Mouse (Mus musculus) heart, embryonic 14.5 days (tissue): ENCODE measurements around the gene Wnk4. TPM values are rescaled to one million over a fixed set of nuclear protein-coding genes. Genes with fewer than 3 reads are reported as not detected.

Source experiments
- ATAC-seq: fragments of 200-750 bp; cut with Nextera tagmentation; 2 replicates; pipeline ENCODE4 v1.8.0; 2017; ENCODE audit warnings: low read depth, moderate TSS enrichment; ENCODE audit not compliant: insufficient number of reproducible peaks, insufficient read depth, low FRiP score
- H3K27ac ChIP-seq, 2 experiments: fragments of 200-500 bp in 1 of 2; fragments of 300-500 bp in 1 of 2; sonication (generic) in 1 of 2; replicated peaks in 1 of 2; 2 replicates each; pipeline ENCODE4 v1.5.1; 2012 to 2014; ENCODE audit warnings: low read depth in 2 of 2, low read length in 2 of 2, control low read depth in 1 of 2, mild to moderate bottlenecking in 1 of 2, mixed read lengths in 1 of 2; ENCODE audit not compliant: control insufficient read depth in 1 of 2, insufficient read depth in 1 of 2
- H3K27me3 ChIP-seq: fragments of 300-500 bp; sonication (generic); 2 replicates; pipeline ENCODE4 v1.6.1; 2014; ENCODE audit warnings: mild to moderate bottlenecking, low read length, control low read depth; ENCODE audit not compliant: control insufficient read depth, insufficient read depth
- H3K36me3 ChIP-seq: fragments of 300-500 bp; sonication (generic); 2 replicates; pipeline ENCODE4 v1.6.1; 2014; ENCODE audit warnings: mild to moderate bottlenecking, control low read depth, low read length, mixed read lengths; ENCODE audit not compliant: control insufficient read depth, insufficient read depth
- H3K4me1 ChIP-seq, 2 experiments: fragments of 200-500 bp in 1 of 2; fragments of 300-500 bp in 1 of 2; sonication (generic) in 1 of 2; 2 replicates each; pipeline ENCODE4 v1.6.1; 2012 to 2014; ENCODE audit warnings: low read length in 2 of 2, control low read depth in 1 of 2, mixed read lengths in 1 of 2; ENCODE audit not compliant: control insufficient read depth in 2 of 2, insufficient read depth in 2 of 2
- H3K4me2 ChIP-seq: fragments of 300-500 bp; sonication (generic); 2 replicates; pipeline ENCODE4 v1.6.1; 2014; ENCODE audit warnings: mild to moderate bottlenecking, low read length
- H3K4me3 ChIP-seq, 2 experiments: fragments of 200-500 bp in 1 of 2; fragments of 300-500 bp in 1 of 2; sonication (generic) in 1 of 2; 2 replicates each; pipeline ENCODE4 v1.5.1; 2012 to 2014; ENCODE audit warnings: low read length in 2 of 2, mild to moderate bottlenecking in 2 of 2, control low read depth in 1 of 2, low read depth in 1 of 2, moderate library complexity in 1 of 2; ENCODE audit not compliant: control insufficient read depth in 1 of 2, insufficient read depth in 1 of 2
- H3K9ac ChIP-seq: fragments of 300-500 bp; sonication (generic); 2 replicates; pipeline ENCODE4 v1.6.1; 2014; ENCODE audit warnings: mild to moderate bottlenecking, low read length
- H3K9me3 ChIP-seq: fragments of 300-500 bp; sonication (generic); 2 replicates; pipeline ENCODE4 v1.6.1; 2016; ENCODE audit warnings: low read length, control low read depth; ENCODE audit not compliant: control insufficient read depth
- WGBS: fragments of 180-500 bp; shearing (Covaris S2); extraction: QIAGEN DNeasy Blood & Tissue Kit; methylation state at CpG from one replicate; pipeline ENCODE4 v1.1.7; 2014; 5-methylcytosine and 5-hydroxymethylcytosine counted together
- polyA plus RNA-seq: library from polyadenylated mRNA; unstranded; fragments of >200 nt; fragmentation: Nextera tagmentation; extraction: Ambion mirVana; gene quantifications from 2 replicates; pipeline ENCODE4 v1.2.1, GENCODE M21; 2014

The Wnk4 gene
- polyA plus RNA-seq, 1 experiment from 2014 or later, result 9.5 TPM

DNA sequence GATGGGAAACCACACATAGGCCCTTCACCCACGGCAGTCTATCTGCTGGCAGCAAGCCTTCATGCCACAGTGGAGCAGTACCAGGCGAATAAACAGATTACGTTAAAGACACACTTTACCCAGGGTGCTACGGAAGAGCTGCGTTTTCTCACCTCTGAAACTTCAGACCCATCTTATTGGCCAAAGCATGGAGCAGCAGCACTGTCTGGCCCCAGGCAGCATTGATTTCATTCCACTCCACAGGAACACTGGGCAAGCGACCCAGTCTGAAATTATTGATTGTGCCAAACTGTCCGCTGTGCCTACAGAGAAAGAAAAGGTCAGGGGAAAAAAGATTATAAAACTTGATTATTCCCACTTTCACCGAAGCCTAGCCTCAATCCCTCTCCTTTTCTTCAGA lies 30.9 kb downstream of the Wnk4 start:
- H3K4me1 ChIP-seq, result no peaks in the 10 kb centered on the region
- no peak overlapping the region for H3K4me2 ChIP-seq
- H3K36me3 ChIP-seq, result peaks cover 89% of the 10 kb centered on the region
- no peak overlapping the region for H3K9ac ChIP-seq
- WGBS, result 93% methylated on average over 8 of the region's 8 CpGs
- no peaks in the 10 kb centered on the region for H3K9me3 ChIP-seq
- no peak overlapping the region for H3K4me3 ChIP-seq
- no peak for ATAC-seq
- H3K27me3 ChIP-seq, result no peaks in the 10 kb centered on the region
- H3K27ac ChIP-seq, result no peak overlapping the region

DNA sequence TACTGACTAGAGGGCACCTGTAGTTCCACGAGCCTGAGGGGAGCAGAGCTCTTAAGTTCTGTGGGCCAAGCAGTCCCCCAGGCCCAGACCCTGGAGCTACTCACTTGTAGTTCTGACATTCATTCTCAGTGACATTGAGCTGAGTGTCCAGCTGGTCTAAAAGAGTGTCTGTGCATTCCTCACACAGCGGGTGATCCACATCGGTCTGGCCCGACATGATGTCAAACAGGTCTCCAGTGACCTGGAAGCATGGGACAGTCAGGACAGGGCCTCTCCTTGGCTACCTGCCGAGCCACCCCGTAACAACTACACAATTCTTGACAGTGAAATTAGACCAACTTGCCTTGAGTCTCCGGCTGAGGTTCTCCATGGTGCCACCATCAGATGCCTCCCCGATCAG lies 34.8 kb downstream of the Wnk4 start:
- H3K9ac ChIP-seq, result no peak overlapping the region
- no peak overlapping the region for H3K4me3 ChIP-seq
- ATAC-seq, result no peak
- peaks cover 82% of the 10 kb centered on the region for H3K36me3 ChIP-seq
- no peaks in the 10 kb centered on the region for H3K4me1 ChIP-seq
- 94% methylated on average over 8 of the region's 8 CpGs for WGBS
- H3K27me3 ChIP-seq, result no peaks in the 10 kb centered on the region
- H3K27ac ChIP-seq, result no peak overlapping the region
- no peak overlapping the region for H3K4me2 ChIP-seq
- H3K9me3 ChIP-seq, result no peaks in the 10 kb centered on the region

DNA sequence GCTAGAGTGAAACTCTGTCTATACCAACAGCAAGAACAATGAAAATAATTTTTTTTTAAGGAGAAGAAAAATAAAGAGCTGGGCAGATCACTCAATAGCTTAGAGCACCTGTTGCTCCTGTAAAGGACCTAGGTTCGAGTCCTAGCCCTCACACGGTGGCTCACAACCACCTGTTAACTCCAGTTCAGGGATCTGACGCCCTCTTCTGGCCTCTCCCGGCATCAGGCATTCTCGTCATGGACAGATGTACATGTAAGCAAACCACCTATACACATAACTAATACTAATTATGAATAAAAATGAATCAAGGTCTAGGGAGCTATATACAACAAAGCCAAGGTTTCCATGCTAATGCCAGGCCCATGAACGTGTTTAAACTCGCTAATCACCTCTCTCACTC lies 40.5 kb downstream of the Wnk4 start:
- Histone ChIP-seq H3K36me3 (peaks cover 30% of the 10 kb centered on the region), H3K4me1 (peaks cover 8 to 10% of the 10 kb centered on the region in 2 experiments), H3K27me3 (no peaks in the 10 kb centered on the region), H3K4me3 (peak overlapping the region; percentile 76 to 92; a peak in 3 of 4 replicates), H3K9me3 (no peaks in the 10 kb centered on the region), H3K9ac (peak overlapping the region; percentile 86), H3K4me2 (peak overlapping the region; percentile 89), H3K27ac (no peak overlapping the region)
- WGBS, result 59% methylated on average over 7 of the region's 7 CpGs
- no peak for ATAC-seq

DNA sequence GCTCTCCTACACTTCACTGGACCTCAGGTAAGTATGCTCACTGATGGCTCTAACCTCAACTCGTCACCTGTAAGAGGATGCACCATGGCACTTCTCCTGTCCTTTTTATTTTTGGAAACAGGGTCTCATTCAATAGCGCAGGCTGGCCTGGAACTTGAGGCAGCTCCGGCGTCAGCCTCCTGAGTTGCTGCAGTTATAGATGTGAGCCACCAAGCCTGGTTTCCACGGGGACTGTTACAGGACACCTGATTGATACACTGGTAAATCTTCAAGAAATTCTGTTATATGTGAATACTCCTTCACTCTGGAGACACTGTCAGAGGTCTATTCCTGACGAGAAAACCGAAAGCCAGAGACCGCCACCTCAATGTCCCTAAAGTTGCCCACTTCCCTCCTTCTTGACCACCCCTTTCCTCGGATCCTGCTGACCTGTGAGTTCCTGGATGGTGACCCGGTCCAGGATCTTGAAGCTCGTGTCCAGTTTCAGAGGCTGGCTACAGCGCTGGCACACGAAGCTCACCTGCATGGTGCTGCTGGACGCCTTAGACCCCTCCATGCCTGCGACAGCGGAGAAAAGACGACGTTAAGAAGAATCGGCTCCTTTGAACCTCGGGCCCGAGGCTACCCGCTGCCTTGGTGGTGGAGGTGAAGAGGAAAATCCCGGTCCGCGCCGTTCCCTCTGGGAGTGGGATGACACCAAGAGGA lies 41.1 kb downstream of the Wnk4 start:
- Histone ChIP-seq H3K27ac (peak overlapping the region in 1 of 2 experiments; percentile 62; a peak in 2 of 4 replicates), H3K4me2 (peak overlapping the region; percentile 89), H3K4me3 (peak overlapping the region; percentile 76 to 92), H3K27me3 (no peaks in the 10 kb centered on the region), H3K9me3 (no peaks in the 10 kb centered on the region), H3K36me3 (peaks cover 30% of the 10 kb centered on the region), H3K4me1 (peaks cover 8 to 10% of the 10 kb centered on the region in 2 experiments), H3K9ac (peak overlapping the region; percentile 86)
- 9% methylated on average over 26 of the region's 26 CpGs for WGBS
- ATAC-seq, result no peak

DNA sequence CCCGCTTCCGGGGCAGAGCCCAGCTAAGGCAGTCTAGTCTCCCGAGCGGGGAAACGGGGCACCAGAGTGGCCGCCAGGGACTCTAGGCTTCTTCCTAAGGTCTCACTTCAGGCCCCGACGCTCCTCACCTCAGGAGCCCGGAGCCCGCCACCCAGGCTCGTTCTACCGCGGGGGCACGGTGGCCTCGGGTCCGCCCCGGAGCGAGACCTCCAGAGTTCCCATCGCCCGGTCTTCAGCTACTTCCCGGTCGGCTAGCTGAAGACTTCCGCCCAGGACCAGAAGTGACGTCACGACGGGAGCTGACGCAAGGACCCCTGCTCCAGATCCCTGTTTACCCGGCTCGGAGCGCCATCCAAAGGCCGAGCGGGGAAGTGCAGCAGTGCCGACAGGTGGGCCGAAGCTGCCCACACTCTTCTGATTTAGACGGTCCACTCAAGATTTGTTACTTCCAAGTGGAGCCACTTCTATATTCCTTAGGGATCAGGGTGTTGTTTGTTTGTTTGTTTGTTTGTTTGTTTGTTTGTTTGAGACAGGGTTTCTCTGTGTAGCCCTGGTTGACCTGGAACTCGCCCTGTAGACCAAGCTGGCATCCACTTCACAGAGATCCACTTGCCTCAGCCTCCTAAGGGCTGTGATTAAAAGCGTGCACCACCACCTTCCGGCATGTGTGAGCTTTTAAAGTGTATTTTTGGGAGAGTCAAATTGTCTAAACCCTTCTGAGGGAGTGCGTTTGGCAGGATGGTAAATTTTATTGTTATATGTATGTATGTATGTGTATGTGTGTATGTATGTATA lies 41.8 kb downstream of the Wnk4 start, which contains the start of gene Becn1:
Becn1 (minus strand) TSS at position 283 of the 795 bp plus-strand sequence.
- peak; percentile 85 for ATAC-seq
- H3K27ac ChIP-seq, result peak within 1 kb of the TSS in 1 of 2 experiments; percentile 62; a peak in 2 of 4 replicates

DNA sequence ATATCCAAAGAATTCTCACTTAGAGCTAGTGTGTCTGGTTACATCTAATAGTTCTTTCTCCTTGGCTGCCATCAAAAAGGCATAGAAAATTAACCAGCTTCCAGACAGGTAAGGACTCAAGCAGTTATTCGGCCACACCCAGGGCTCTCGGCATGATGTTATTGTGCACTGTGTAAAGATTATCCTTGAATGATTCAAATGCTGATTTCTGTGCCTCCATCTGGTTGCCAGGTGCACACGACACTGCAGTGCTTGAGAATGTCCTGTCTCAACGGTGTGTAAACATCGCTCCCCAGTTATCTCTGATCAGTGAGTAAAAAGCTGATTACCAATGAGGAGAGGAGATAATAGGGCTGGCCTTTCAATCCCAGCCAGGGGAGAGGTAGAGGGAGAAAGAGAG lies 47.4 kb downstream of the Wnk4 start:
- H3K27ac ChIP-seq, result no peak overlapping the region
- H3K9me3 ChIP-seq, result no peaks in the 10 kb centered on the region
- no peak overlapping the region for H3K9ac ChIP-seq
- WGBS, result 23% methylated on average over 5 of the region's 5 CpGs
- ATAC-seq, result no peak
- H3K36me3 ChIP-seq, result no peaks in the 10 kb centered on the region
- no peak overlapping the region for H3K4me3 ChIP-seq
- H3K4me1 ChIP-seq, result no peaks in the 10 kb centered on the region
- no peaks in the 10 kb centered on the region for H3K27me3 ChIP-seq
- no peak overlapping the region for H3K4me2 ChIP-seq

More for the DNA sequence above, 41.8 kb downstream of the Wnk4 start, which contains the start of gene Becn1:
- Histone ChIP-seq H3K27me3 (no peaks in the 10 kb centered on the region), H3K36me3 (peaks cover 26% of the 10 kb centered on the region), H3K4me1 (peaks cover 8 to 10% of the 10 kb centered on the region in 2 experiments), H3K9me3 (no peaks in the 10 kb centered on the region), H3K4me2 (peak within 1 kb of the TSS; percentile 89), H3K9ac (peak within 1 kb of the TSS; percentile 86), H3K4me3 (peak within 1 kb of the TSS; percentile 76 to 92)
- WGBS, result 6% methylated on average over 39 of the region's 39 CpGs

DNA sequence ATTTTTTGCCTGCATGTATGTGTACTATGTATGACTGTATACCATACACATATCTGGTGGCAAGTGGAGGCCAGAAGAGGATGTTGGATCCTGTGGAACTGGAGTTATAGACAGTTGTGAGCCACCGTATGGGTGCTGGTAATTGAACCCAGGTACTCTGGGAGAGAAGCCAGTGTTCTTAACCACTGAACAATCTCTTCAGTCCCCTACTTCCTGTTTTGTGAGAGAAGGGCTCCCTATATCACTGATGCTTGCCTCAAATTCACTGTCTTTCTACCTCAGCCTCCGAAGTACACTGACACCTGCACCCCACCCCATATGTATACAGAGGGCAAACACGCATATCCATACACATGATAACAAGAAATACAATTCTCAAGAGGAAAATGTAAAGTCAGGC lies 50.7 kb downstream of the Wnk4 start:
- no peak overlapping the region for H3K4me2 ChIP-seq
- WGBS, result 81% methylated on average over 3 of the region's 3 CpGs
- no peak overlapping the region for H3K4me3 ChIP-seq
- no peaks in the 10 kb centered on the region for H3K4me1 ChIP-seq
- H3K36me3 ChIP-seq, result no peaks in the 10 kb centered on the region
- no peaks in the 10 kb centered on the region for H3K27me3 ChIP-seq
- H3K9ac ChIP-seq, result no peak overlapping the region
- ATAC-seq, result no peak
- H3K9me3 ChIP-seq, result no peaks in the 10 kb centered on the region
- no peak overlapping the region for H3K27ac ChIP-seq
